Mouse (Mus musculus) G1E (cell line): ENCODE results near the gene Csf2ra.

ENCODE experiments used
- CTCF ChIP-seq: IDR thresholded peaks from 2 replicates; pipeline ENCODE4 v1.5.1; 2012; ENCODE audit warnings: low read depth, low read length, inconsistent platforms, mixed read lengths
- POLR2AphosphoS5 ChIP-seq: IDR thresholded peaks from 2 replicates; pipeline ENCODE4 v1.6.1; 2012; ENCODE audit warnings: low read depth, low read length, inconsistent platforms; ENCODE audit not compliant: insufficient replicate concordance
- TAL1 ChIP-seq: conservative IDR thresholded peaks from 2 replicates; pipeline ENCODE4 v1.6.1; 2012; ENCODE audit warnings: low read depth, low read length, inconsistent platforms, mixed read lengths

DNA sequence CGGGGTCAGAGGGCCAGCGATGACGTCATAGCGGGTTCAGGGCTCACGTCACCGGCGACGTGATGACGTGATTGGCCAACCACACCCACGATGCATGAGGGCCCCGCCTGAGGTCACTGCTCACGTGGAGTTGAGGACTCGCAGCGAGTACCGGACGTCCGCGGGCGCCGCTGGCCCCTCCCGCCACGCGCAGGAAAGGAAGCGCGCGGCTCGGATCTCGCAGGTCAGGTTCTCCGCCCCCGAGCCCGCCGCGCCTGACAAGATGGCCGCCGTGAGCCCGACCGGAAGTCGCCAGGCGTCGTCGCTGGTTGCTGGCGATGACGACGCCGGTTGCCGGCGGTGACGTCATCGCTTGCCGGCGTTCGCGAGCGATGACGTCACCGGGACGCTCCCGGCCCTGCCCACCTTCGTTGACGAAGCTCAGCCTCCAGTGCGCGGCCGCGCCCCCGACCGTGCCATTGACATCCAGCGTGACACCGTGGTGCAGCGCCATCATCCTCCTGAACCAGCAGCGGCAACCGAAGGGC lies 1.8 kb downstream of the Csf2ra start:
- TF ChIP-seq CTCF: no peak
- no peak for TF ChIP-seq POLR2AphosphoS5
- no peak for TF ChIP-seq TAL1
